Mouse (Mus musculus) midbrain, embryonic 10.5 days (tissue): ENCODE data around the gene Psmc5. TPM values are rescaled to one million over a fixed set of nuclear protein-coding genes. Genes with fewer than 3 reads are reported as not detected.
A peak's percentile ranks its signal among the peaks of the same experiment; 100 is the strongest.
"Not testable (repeated sequence)": the region's sequence is repeated elsewhere in the genome, so short reads cannot be mapped to it uniquely, and the experiment has no call there.

Source experiments
- DNase-seq: peaks from one replicate; pipeline ENCODE4 v3.0.0-alpha.2; 2017; ENCODE audit warnings: low spot score
- H3K27ac ChIP-seq: fragments of 300-500 bp; sonication (generic); replicated peaks from 2 replicates; pipeline ENCODE4 v1.5.1; 2016; ENCODE audit warnings: mild to moderate bottlenecking
- H3K27me3 ChIP-seq: fragments of 300-500 bp; sonication (generic); 2 replicates; pipeline ENCODE4 v1.6.1; 2016; ENCODE audit warnings: low read depth, mild to moderate bottlenecking; ENCODE audit not compliant: poor library complexity, severe bottlenecking
- H3K36me3 ChIP-seq: fragments of 300-500 bp; sonication (generic); 2 replicates; pipeline ENCODE4 v1.6.1; 2016; ENCODE audit warnings: mild to moderate bottlenecking, moderate library complexity
- H3K4me1 ChIP-seq: fragments of 300-500 bp; sonication (generic); 2 replicates; pipeline ENCODE4 v1.6.1; 2016
- H3K4me3 ChIP-seq: fragments of 300-500 bp; sonication (generic); 2 replicates; pipeline ENCODE4 v1.5.1; 2016; ENCODE audit warnings: mild to moderate bottlenecking, moderate library complexity
- H3K9me3 ChIP-seq: fragments of 300-500 bp; sonication (generic); replicated peaks from 2 replicates; pipeline ENCODE4 v1.6.1; 2016; ENCODE audit warnings: mild to moderate bottlenecking
- WGBS: fragments of 180-500 bp; shearing (Covaris S2); methylation state at CpG from one replicate; pipeline ENCODE4 v1.1.7; 2016; 5-methylcytosine and 5-hydroxymethylcytosine counted together
- polyA plus RNA-seq: library from polyadenylated mRNA; unstranded; fragments of >200 nt; fragmentation: Nextera tagmentation; extraction: Ambion mirVana; gene quantifications from 2 replicates; pipeline ENCODE4 v1.2.1, GENCODE M21; 2016

Psmc5 gene
- 408 and 433 TPM in 2 replicates for polyA plus RNA-seq

- under 1% methylated on average over 42 of the region's 42 CpGs for WGBS
- Histone ChIP-seq H3K4me3 (peak within 1 kb of the TSS; percentile 91), H3K27me3 (no peaks in the 10 kb centered on the region), H3K9me3 (no peaks in the 10 kb centered on the region), H3K4me1 (peaks cover 28% of the 10 kb centered on the region), H3K27ac (peak within 1 kb of the TSS; percentile 96), H3K36me3 (peaks cover 80% of the 10 kb centered on the region)
- DNase-seq, result peak; percentile 95
Measured at GRCm38 (mm10) chr11:106255685-106256451, at the start of gene Psmc5, which contains the start of gene Ftsj3. Gene Psmc5, plus strand, starts transcription at chr11:106256154. Gene Ftsj3, minus strand, starts transcription at chr11:106256079.

GRCm38 (mm10) chr11:106212771-106213170, 43.2 kb upstream of the Psmc5 start:
- DNase-seq, result no peak
- Histone ChIP-seq H3K4me1 (peaks cover 18% of the 10 kb centered on the region), H3K4me3 (no peak overlapping the region), H3K27me3 (no peaks in the 10 kb centered on the region), H3K27ac (no peak overlapping the region), H3K9me3 (no peaks in the 10 kb centered on the region), H3K36me3 (peaks cover 62% of the 10 kb centered on the region)
- 93% methylated on average over 8 of the region's 8 CpGs for WGBS

GRCm38 (mm10) chr11:106214856-106215255, 41.1 kb upstream of the Psmc5 start:
- H3K27ac ChIP-seq, result no peak overlapping the region
- H3K4me3 ChIP-seq, result peak overlapping the region; percentile 75

GRCm38 (mm10) chr11:106215450-106215859, 40.5 kb upstream of the Psmc5 start:
- DNase-seq, result no peak
- Histone ChIP-seq H3K36me3 (peaks cover 35% of the 10 kb centered on the region), H3K27me3 (no peaks in the 10 kb centered on the region), H3K4me3 (peak overlapping the region; percentile 75), H3K4me1 (peaks cover 30% of the 10 kb centered on the region), H3K9me3 (no peaks in the 10 kb centered on the region), H3K27ac (peak overlapping the region; percentile 92)
- 36% methylated on average over 7 of the region's 7 CpGs for WGBS

More at GRCm38 (mm10) chr11:106214856-106215255, 41.1 kb upstream of the Psmc5 start:
- Histone ChIP-seq H3K36me3 (peaks cover 41% of the 10 kb centered on the region), H3K27me3 (no peaks in the 10 kb centered on the region), H3K9me3 (no peaks in the 10 kb centered on the region), H3K4me1 (peaks cover 30% of the 10 kb centered on the region)
- 93% methylated on average over 5 of the region's 5 CpGs for WGBS
- no peak for DNase-seq

GRCm38 (mm10) chr11:106215927-106216729, 39.8 kb upstream of the Psmc5 start, which contains the start of gene Ccdc47:
Gene Ccdc47, minus strand, starts transcription at chr11:106216344.
- peak within 1 kb of the TSS; percentile 75 for H3K4me3 ChIP-seq
- DNase-seq, result peak; percentile 96
- H3K27me3 ChIP-seq, result no peaks in the 10 kb centered on the region

GRCm38 (mm10) chr11:106216730-106217490, 39.0 kb upstream of the Psmc5 start, which contains the start of gene Ddx42:
Gene Ddx42, plus strand, starts transcription at chr11:106216926.
- peaks cover 25% of the 10 kb centered on the region for H3K36me3 ChIP-seq
- H3K4me1 ChIP-seq, result peaks cover 30% of the 10 kb centered on the region
- no peaks in the 10 kb centered on the region for H3K27me3 ChIP-seq
- under 1% methylated on average over 70 of the region's 70 CpGs for WGBS
- peak; percentile 90 for DNase-seq
- no peaks in the 10 kb centered on the region for H3K9me3 ChIP-seq
- H3K27ac ChIP-seq, result peak within 1 kb of the TSS; percentile 92
- H3K4me3 ChIP-seq, result peak within 1 kb of the TSS; percentile 75

More at GRCm38 (mm10) chr11:106215927-106216729, 39.8 kb upstream of the Psmc5 start, which contains the start of gene Ccdc47:
- Histone ChIP-seq H3K27ac (peak within 1 kb of the TSS; percentile 92), H3K9me3 (no peaks in the 10 kb centered on the region), H3K36me3 (peaks cover 33% of the 10 kb centered on the region), H3K4me1 (peaks cover 30% of the 10 kb centered on the region)
- WGBS, result under 1% methylated on average over 46 of the region's 46 CpGs

GRCm38 (mm10) chr11:106220603-106221002, 35.4 kb upstream of the Psmc5 start:
- H3K4me3 ChIP-seq, result no peak overlapping the region
- H3K36me3 ChIP-seq, result peaks cover 24% of the 10 kb centered on the region
- H3K27me3 ChIP-seq, result no peaks in the 10 kb centered on the region
- WGBS, result 93% methylated on average over 3 of the region's 3 CpGs
- peaks cover 15% of the 10 kb centered on the region for H3K4me1 ChIP-seq
- H3K27ac ChIP-seq, result no peak overlapping the region
- H3K9me3 ChIP-seq, result no peaks in the 10 kb centered on the region
- DNase-seq, result no peak

GRCm38 (mm10) chr11:106233978-106234377, 22.0 kb upstream of the Psmc5 start:
- not testable (repeated sequence) for H3K27ac ChIP-seq, H3K4me3 ChIP-seq, H3K4me1 ChIP-seq, DNase-seq, H3K9me3 ChIP-seq, H3K27me3 ChIP-seq
- WGBS, result 85% methylated on average over 8 of the region's 8 CpGs
- H3K36me3 ChIP-seq, result peaks cover 97% of the 10 kb centered on the region

GRCm38 (mm10) chr11:106246834-106247233, 9.1 kb upstream of the Psmc5 start:
- no peak overlapping the region for H3K27ac ChIP-seq
- DNase-seq, result no peak
- no peak overlapping the region for H3K4me3 ChIP-seq
- H3K27me3 ChIP-seq, result no peaks in the 10 kb centered on the region
- 93% methylated on average over 1 of the region's 1 CpGs for WGBS
- no peaks in the 10 kb centered on the region for H3K4me1 ChIP-seq
- H3K36me3 ChIP-seq, result peaks cover 100% of the 10 kb centered on the region
- H3K9me3 ChIP-seq, result peaks cover 5% of the 10 kb centered on the region

GRCm38 (mm10) chr11:106249326-106249725, 6.6 kb upstream of the Psmc5 start:
- 92% methylated on average over 7 of the region's 7 CpGs for WGBS
- H3K27me3 ChIP-seq, result no peaks in the 10 kb centered on the region
- H3K36me3 ChIP-seq, result peaks cover 100% of the 10 kb centered on the region
- H3K4me1 ChIP-seq, result peaks cover under 1% of the 10 kb centered on the region; the same call in 1 of the 2 replicates
- no peak for DNase-seq
- no peak overlapping the region for H3K4me3 ChIP-seq
- H3K27ac ChIP-seq, result no peak overlapping the region
- H3K9me3 ChIP-seq, result peaks cover 5% of the 10 kb centered on the region

- H3K4me3 ChIP-seq, result peak overlapping the region; percentile 91
- H3K4me1 ChIP-seq, result peaks cover 28% of the 10 kb centered on the region
- H3K9me3 ChIP-seq, result no peaks in the 10 kb centered on the region
- WGBS, result 21% methylated on average over 2 of the region's 2 CpGs
- no peak overlapping the region for H3K27ac ChIP-seq
- DNase-seq, result no peak
- H3K27me3 ChIP-seq, result no peaks in the 10 kb centered on the region
- H3K36me3 ChIP-seq, result peaks cover 80% of the 10 kb centered on the region
Measured at GRCm38 (mm10) chr11:106254767-106255166, 1.2 kb upstream of the Psmc5 start.

GRCm38 (mm10) chr11:106255174-106255573, 780 bp upstream of the Psmc5 start:
- 5% methylated on average over 22 of the region's 22 CpGs for WGBS
- no peaks in the 10 kb centered on the region for H3K27me3 ChIP-seq
- H3K9me3 ChIP-seq, result no peaks in the 10 kb centered on the region
- H3K4me3 ChIP-seq, result peak overlapping the region; percentile 91
- peaks cover 80% of the 10 kb centered on the region for H3K36me3 ChIP-seq
- peaks cover 28% of the 10 kb centered on the region for H3K4me1 ChIP-seq
- H3K27ac ChIP-seq, result peak overlapping the region; percentile 96
- no peak for DNase-seq
